Mouse (Mus musculus): ENCODE measurements at regions not wholly inside any gene's neighbourhood (a gene's known extent, or its start where the extent isn't known, plus 50 kb on each side); places are given as distances from the start of the nearest gene placed in this dataset.
A peak's percentile ranks its signal among the peaks of the same experiment; 100 is the strongest.
"Not testable (repeated sequence)": the region's sequence is repeated elsewhere in the genome, so short reads cannot be mapped to it uniquely, and the experiment has no call there.

DNA sequence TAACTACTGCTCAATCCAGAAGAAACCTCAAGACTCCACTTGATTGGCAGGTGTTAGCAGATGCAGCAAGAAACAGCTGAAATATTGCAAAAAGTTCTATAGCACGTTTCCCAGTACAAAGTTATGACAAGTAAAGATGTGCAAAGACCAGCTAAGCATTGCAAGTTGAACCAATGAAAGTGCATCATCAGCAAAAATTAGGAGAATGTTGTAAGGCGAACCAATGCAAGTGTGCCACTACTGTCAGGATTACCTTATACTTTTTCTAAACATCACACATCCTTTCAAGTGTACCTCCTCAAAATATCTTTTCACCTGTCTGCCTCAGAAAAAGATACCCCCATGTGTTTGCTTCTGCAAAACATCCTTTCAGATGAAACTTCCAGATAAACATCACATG is 244.7 kb downstream of the Slco6d1 start:
- DNase-seq (ENCODE audit: low spot score): no peak

- not testable (repeated sequence) for DNase-seq (ENCODE audit: low spot score)
Measured at GRCm38 (mm10) chr1:98667426-98667825, 246.5 kb downstream of the Slco6d1 start.

DNA sequence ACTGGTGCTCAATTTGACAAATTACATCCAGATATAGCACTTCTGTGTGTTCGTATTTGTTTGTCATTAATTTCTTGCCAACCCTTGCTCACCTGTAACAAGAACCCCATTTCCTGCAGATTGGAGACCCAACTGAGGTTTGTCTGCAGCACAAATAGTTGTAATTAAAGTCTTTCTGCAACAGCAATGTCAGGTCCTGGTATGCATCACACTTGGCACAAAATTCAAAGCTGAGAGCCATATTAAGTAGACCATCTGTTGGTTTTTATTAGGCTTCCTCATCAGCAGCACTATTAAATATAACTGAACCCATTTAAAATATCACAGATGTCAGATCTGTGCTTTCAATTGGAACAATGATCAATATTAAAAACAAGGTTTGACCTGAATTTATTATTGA is 247.0 kb downstream of the Slco6d1 start:
- peak; percentile 26 for DNase-seq (ENCODE audit: low spot score)

DNA sequence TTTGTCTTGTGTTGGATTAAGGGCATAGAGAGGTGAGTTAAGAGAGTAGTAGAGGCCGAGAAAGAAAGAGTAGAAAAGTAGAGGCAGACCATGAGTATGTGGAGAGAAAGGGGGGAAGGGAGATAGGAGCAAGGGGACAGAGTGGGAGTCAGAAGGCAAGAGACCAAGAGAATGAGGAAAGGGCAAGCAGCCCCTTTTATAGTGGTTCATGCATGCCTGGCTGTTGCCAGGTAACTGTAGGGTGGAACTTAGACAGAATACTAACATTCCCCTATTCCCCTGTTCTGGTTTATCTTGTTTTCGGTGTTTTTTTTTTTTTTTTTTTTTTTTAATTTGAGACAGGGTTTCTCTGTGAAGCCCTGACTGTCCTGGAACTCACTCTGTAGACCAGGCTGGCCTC is 247.7 kb downstream of the Slco6d1 start:
- no peak for DNase-seq (ENCODE audit: low spot score)

DNA sequence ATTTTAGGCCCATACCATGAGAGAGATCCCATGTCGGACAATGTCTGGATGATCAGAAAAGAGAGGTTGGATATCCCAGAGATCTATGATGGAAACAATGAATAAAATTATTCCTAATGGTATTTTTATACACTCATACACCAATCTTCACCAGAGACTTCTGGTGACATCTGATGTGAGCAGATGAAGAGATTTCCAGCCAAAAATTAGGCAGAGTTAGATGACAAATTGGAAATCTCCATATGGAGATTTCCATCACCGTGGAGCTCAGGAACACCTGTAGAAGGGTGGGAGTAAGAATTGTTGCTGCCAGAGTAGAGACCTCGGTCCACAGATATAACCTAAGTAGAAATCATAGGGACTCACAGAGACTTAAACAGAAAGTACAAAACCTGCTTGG is 257.8 kb downstream of the Slco6d1 start:
- no peak for DNase-seq (ENCODE audit: low spot score)

GRCm38 (mm10) chr1:98713809-98714208 is 292.9 kb downstream of the Slco6d1 start:
- DNase-seq (ENCODE audit: low spot score): no peak

- DNase-seq (ENCODE audit: low spot score): no peak
Measured at GRCm38 (mm10) chr1:98714307-98714706, 293.4 kb downstream of the Slco6d1 start.

GRCm38 (mm10) chr1:98720595-98720994 is 299.7 kb downstream of the Slco6d1 start:
- no peak for DNase-seq (ENCODE audit: low spot score)

DNA sequence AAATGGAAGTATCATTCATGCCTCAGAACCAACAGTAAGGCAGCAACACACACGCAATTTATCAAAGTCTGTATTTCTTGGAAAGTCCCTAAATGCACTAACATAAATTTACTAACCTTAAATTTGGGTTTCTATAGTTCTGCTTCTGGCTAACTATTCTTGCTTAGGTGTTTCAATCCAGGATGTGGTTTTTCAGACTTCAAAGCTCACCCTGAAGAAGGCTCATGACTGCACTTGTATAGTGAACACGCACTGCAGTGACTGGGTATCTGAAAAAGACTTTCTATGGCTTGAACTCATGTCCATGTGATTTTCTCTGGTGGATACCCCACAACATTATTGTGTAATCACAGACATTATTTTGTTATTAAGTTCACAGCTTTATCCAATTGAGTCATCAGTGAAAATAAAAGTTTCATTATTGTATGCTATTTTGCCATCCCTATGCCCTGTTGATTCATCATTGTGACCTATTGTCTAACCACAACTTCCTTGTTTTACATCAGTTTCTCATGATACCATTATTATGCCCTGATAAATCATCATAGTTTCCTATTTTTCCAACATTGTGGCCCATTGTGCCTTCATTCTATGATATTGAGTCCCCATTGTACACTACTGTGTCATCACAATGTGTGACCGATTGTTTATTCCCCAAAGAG is 306.6 kb downstream of the Slco6d1 start:
- no peak for DNase-seq (ENCODE audit: low spot score)

GRCm38 (mm10) chr1:98748886-98749285 is 328.0 kb downstream of the Slco6d1 start:
- peak; percentile 24 for DNase-seq (ENCODE audit: low spot score)

- DNase-seq (ENCODE audit: low spot score): no peak
Measured at GRCm38 (mm10) chr1:98788528-98788927, 367.6 kb downstream of the Slco6d1 start.

DNA sequence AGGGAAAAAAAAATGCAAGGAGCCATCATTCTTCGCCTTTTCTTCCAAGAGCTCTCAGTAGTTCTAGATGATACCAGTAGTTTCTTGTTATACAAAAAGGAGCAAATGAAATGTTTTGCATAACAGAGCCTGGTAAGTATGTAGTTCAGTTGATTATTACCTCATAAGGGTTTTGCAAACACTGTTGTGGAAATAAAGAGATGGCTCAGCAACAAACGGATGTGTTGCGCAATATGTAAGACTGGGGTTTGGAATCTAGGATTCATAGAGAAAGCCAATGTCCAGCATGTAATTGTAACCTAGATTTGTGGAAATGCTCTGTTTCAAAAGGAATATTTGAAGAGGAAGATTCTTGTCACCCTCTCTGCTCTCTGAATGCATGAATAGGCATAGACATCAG is 372.4 kb downstream of the Slco6d1 start:
- DNase-seq (ENCODE audit: low spot score): no peak

- DNase-seq (ENCODE audit: low spot score): no peak
Measured at GRCm38 (mm10) chr1:98812543-98812942, 391.6 kb downstream of the Slco6d1 start.

DNA sequence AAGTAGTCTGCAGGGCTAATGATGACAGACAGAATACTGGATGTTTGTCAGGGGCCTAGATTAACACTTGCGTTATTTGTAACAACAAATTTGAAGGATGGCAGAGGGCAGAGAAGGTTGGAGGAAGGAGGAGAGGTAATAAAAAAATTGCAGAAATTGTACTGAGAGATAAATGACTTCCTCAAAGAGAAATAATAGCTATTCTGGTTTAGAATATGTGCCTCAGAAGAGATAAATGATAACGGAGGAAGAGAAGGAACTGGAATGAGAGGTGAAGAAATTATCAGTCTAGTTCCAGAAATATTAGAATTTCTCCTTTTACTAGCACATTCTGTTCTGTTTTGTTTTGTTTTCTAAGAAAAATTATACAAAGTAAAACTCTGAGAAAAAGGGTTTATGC is 393.1 kb downstream of the Slco6d1 start:
- DNase-seq (ENCODE audit: low spot score): no peak

DNA sequence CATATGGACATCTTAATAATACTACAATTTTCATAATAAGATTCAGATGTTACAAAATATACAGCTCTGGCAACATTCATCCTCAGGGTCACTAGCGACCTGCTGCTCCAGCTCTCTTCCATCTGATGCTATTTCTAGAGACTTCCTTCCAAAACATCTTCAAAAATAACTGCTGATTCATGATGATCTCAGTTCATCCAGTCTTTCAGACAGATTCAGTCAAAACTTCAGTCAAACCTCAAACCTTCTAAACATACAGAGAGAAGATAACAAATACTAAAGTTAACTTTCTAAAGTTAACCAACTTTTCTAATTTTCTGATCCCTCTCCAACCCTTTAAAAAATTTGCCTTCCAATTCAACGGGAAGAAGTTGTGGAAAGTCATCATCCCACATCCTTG is 397.2 kb downstream of the Slco6d1 start:
- no peak for DNase-seq (ENCODE audit: low spot score)

GRCm38 (mm10) chr1:98860236-98860635 is 439.3 kb downstream of the Slco6d1 start:
- DNase-seq (ENCODE audit: low spot score): no peak

DNA sequence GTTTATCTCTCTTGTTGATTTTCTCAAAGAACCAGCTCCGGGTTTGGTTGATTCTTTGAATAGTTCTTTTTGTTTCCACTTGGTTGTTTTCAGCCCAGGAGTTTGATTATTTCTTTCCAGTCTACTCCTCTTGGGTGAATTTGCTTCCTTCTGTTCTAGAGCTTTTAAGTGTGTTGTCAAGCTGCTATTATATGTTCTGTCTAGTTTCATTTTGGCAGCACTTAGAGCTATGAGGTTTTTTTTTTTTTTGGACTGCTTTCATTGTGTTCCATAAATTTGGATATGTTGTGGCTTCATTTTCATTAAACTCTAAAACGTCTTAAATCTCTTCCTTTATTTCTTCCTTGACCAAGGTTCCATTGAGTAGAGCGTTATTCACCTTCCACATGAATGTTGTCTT is 485.3 kb downstream of the Slco6d1 start:
- no peak for DNase-seq (ENCODE audit: low spot score)

DNA sequence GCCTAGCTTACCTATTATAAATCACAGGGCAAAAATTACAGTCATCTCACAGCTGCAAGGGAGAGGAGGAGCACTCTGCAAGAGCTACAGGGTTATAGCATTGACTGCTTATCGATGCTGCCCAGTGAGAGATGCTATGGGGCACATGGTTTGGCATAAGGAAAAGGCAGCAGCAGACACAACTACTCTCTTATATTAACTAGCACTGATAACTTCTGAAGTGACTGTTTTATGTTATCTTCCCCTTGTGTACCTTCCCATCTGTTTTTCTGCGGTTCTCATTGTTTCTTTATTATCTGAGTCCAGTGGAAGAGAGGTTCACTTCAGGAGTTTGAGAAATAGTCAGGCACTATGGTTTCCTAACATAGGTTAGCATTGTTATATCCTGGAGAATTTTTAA is 502.1 kb downstream of the Slco6d1 start:
- no peak for DNase-seq (ENCODE audit: low spot score)

DNA sequence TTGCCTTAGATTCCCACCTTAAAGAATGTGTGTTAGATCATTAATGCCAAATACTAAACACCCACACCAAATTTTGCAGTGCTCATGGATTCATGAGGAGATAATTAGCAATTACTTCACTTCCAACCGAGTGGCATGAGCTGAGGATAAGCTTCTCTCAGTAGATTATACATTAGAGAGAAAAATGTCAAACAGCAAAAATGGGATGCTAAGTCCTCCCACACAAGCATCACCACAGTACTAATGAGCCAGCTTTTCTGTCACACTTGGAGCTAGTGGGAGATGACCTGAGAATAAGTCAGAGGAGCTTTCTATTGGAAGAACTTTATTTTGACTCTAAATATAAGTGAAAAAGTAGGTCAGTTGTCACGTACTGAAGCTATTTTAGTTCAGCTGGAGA is 504.0 kb downstream of the Slco6d1 start:
- DNase-seq (ENCODE audit: low spot score): no peak

DNA sequence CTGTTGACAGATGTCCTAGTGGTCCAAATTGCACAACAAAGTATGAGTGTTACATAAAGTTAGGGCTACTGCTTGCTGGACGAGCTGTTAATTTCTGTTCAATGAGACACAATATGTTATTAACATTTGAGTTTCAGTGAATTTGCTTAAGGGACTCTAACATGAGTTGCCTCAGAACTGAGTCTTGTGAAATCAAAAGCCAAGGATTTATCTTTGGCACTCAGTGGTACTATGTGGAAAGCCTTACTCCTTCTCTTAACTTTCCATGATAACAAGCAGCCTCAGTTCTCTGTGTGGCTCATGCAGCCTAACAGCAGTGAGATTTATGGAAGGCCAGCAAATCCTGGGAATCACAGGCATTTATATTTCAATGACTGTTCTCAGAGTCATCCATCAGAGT is 510.0 kb downstream of the Slco6d1 start:
- DNase-seq (ENCODE audit: low spot score): no peak

DNA sequence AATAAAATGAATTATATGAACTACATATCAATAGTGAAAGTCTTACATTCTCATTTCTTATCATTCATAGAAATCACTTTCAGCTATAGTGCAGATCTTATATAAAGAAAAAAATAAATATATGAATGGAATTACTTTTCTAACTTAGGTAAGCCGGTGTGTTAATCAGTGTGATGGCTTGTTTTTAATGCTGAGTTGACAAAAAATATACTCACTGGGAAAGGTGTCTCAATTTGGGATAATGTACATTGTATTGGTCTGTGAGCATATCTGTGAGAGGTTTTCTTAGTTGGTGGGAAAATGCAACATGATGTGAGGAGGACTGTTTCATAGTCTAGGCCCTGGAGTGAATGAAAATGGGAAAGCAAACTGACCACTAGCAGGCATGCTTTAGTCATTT is 511.3 kb downstream of the Slco6d1 start:
- DNase-seq (ENCODE audit: low spot score): no peak

DNA sequence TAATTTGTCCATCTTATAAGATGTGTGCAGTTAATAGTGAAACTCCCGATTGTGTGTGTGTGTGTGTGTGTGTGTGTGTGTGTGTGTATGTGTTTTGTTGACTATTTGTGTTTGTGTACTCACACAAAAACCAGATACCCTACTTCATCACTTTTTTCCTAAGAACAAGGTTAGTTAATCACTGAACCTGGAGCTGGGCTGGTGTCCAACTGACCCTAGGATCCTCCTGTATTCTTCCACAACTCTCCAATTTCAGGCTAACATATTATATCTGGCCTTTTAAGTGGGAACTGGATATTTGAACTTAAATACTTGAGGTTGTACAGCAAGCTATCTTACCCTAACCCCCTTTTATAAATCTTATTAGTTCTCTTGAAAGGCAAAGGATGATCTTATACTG is 556.8 kb downstream of the Slco6d1 start:
- no peak for DNase-seq (ENCODE audit: low spot score)
